Mouse (Mus musculus) MEL (cell line): ENCODE measurements at regions not wholly inside any gene's neighbourhood (a gene's known extent, or its start where the extent isn't known, plus 50 kb on each side); places are given as distances from the start of the nearest gene placed in this dataset.

ENCODE experiments used
- BHLHE40 ChIP-seq: IDR thresholded peaks from 2 replicates; pipeline ENCODE4 v1.6.1; 2012; ENCODE audit warnings: low read depth, mild to moderate bottlenecking, inconsistent platforms, low read length, improper control_type of control experiment, borderline replicate concordance
- CHD1 ChIP-seq: IDR thresholded peaks from 2 replicates; pipeline ENCODE4 v1.6.1; 2012; ENCODE audit warnings: low read depth, mild to moderate bottlenecking, inconsistent platforms, low read length, improper control_type of control experiment
- CTCF ChIP-seq, 3 experiments: IDR thresholded peaks in 2 of 3; conservative IDR thresholded peaks in 1 of 3; 2 replicates each; pipeline ENCODE4 v1.5.1; 2011 to 2012; ENCODE audit warnings: low read length in 3 of 3, low read depth in 2 of 3, mild to moderate bottlenecking in 2 of 3, improper control_type of control experiment in 1 of 3, inconsistent platforms in 1 of 3, mixed read lengths in 1 of 3, moderate library complexity in 1 of 3; ENCODE audit not compliant: control insufficient read depth in 1 of 3, insufficient read depth in 1 of 3, poor library complexity in 1 of 3, severe bottlenecking in 1 of 3
- E2F4 ChIP-seq: IDR thresholded peaks from 2 replicates; pipeline ENCODE4 v1.6.1; 2011; ENCODE audit warnings: low read depth, low read length, improper control_type of control experiment, borderline replicate concordance
- HCFC1 ChIP-seq: IDR thresholded peaks from 2 replicates; pipeline ENCODE4 v1.6.1; 2012; ENCODE audit warnings: low read depth, mild to moderate bottlenecking, inconsistent platforms, low read length, improper control_type of control experiment, moderate library complexity
- JUND ChIP-seq: IDR thresholded peaks from 2 replicates; pipeline ENCODE4 v1.6.1; 2011; ENCODE audit warnings: low read depth, mild to moderate bottlenecking, improper control_type of control experiment, low read length
- MAFK ChIP-seq: IDR thresholded peaks from 2 replicates; pipeline ENCODE4 v1.6.1; 2011; ENCODE audit warnings: low read depth, mild to moderate bottlenecking, low read length, improper control_type of control experiment, borderline replicate concordance
- MAX ChIP-seq: IDR thresholded peaks from 2 replicates; pipeline ENCODE4 v1.6.1; 2011; ENCODE audit warnings: low read length, improper control_type of control experiment
- MYC ChIP-seq: IDR thresholded peaks from 2 replicates; pipeline ENCODE4 v1.6.1; 2011; ENCODE audit warnings: low read depth, mild to moderate bottlenecking, low read length, improper control_type of control experiment, moderate library complexity
- POLR2A ChIP-seq, 2 experiments: IDR thresholded peaks; 2 replicates each; pipeline ENCODE4 v1.6.1; 2011 to 2012; ENCODE audit warnings: low read length in 2 of 2, mild to moderate bottlenecking in 2 of 2, control low read depth in 1 of 2, improper control_type of control experiment in 1 of 2, low read depth in 1 of 2, moderate library complexity in 1 of 2; ENCODE audit not compliant: control insufficient read depth in 1 of 2, insufficient read depth in 1 of 2, poor library complexity in 1 of 2
- SMC3 ChIP-seq: IDR thresholded peaks from 2 replicates; pipeline ENCODE4 v1.6.1; 2011; ENCODE audit warnings: low read depth, low read length, improper control_type of control experiment
- USF1 ChIP-seq: IDR thresholded peaks from 2 replicates; pipeline ENCODE4 v1.6.1; 2014; ENCODE audit warnings: low read depth, mild to moderate bottlenecking, inconsistent platforms, low read length, improper control_type of control experiment, moderate library complexity
- ZNF384 ChIP-seq: IDR thresholded peaks from 2 replicates; pipeline ENCODE4 v1.6.1; 2012; ENCODE audit warnings: low read depth, mild to moderate bottlenecking, inconsistent platforms, low read length, improper control_type of control experiment

GRCm38 (mm10) chr7:69770980-69771348 lies 595.6 kb downstream of the Nr2f2 start:
- no peak for TF ChIP-seq USF1
- TF ChIP-seq POLR2A (IDR thresholded peaks at IDR 0.05; ENCODE audit: control insufficient read depth in 1 of 2, insufficient read depth in 1 of 2, low read depth in 1 of 2, low read length in 2 of 2, poor library complexity in 1 of 2), result no peak
- no peak for TF ChIP-seq CTCF (IDR thresholded peaks at IDR 0.05 in 2 of 3, conservative IDR thresholded peaks at IDR 0.05 in 1 of 3; ENCODE audit: control insufficient read depth in 1 of 3, insufficient read depth in 1 of 3, low read depth in 2 of 3, low read length in 3 of 3, poor library complexity in 1 of 3, severe bottlenecking in 1 of 3)
- TF ChIP-seq MAX, result no peak
- no peak for TF ChIP-seq BHLHE40
- TF ChIP-seq CHD1, result no peak
- no peak for TF ChIP-seq SMC3
- TF ChIP-seq MYC, result no peak
- TF ChIP-seq MAFK, result no peak
- no peak for TF ChIP-seq JUND
- TF ChIP-seq ZNF384, result no peak
- no peak for TF ChIP-seq HCFC1
- TF ChIP-seq E2F4, result no peak
